Mouse (Mus musculus) MEL (cell line): ENCODE measurements around the gene Uba52. TPM values are rescaled to one million over a fixed set of nuclear protein-coding genes. Genes with fewer than 3 reads are reported as not detected.

Experiments used
- DNase-seq: peaks from one replicate; pipeline ENCODE4 v3.0.0; 2011; ENCODE audit warnings: low read depth, low spot score
- H3K27ac ChIP-seq: 2 replicates; pipeline ENCODE4 v1.5.1; 2012; ENCODE audit warnings: low read depth, mild to moderate bottlenecking, control low read depth, low read length, moderate library complexity; ENCODE audit not compliant: control insufficient read depth
- H3K27me3 ChIP-seq, 2 experiments: fragments of 150-350 bp in 1 of 2; sonication (generic) in 1 of 2; 2 replicates each; pipeline ENCODE4 v1.6.1; 2012; ENCODE audit warnings: low read length in 2 of 2, mild to moderate bottlenecking in 2 of 2, improper control_type of control experiment in 1 of 2, moderate library complexity in 1 of 2; ENCODE audit not compliant: insufficient read depth in 2 of 2, control insufficient read depth in 1 of 2
- H3K36me3 ChIP-seq, 2 experiments: 2 replicates each; pipeline ENCODE4 v1.6.1; 2012 to 2014; ENCODE audit warnings: low read length in 2 of 2, improper control_type of control experiment in 1 of 2, inconsistent platforms in 1 of 2, mild to moderate bottlenecking in 1 of 2; ENCODE audit not compliant: insufficient read depth in 2 of 2, control insufficient read depth in 1 of 2
- H3K4me1 ChIP-seq, 2 experiments: fragments of 150-350 bp in 1 of 2; sonication (generic) in 1 of 2; 2 replicates each; pipeline ENCODE4 v1.6.1; 2012; ENCODE audit warnings: low read length in 2 of 2, improper control_type of control experiment in 1 of 2, mild to moderate bottlenecking in 1 of 2; ENCODE audit not compliant: insufficient read depth in 2 of 2, control insufficient read depth in 1 of 2
- H3K4me3 ChIP-seq, 2 experiments: fragments of 150-350 bp in 1 of 2; sonication (generic) in 1 of 2; 2 replicates each; pipeline ENCODE4 v1.5.1; 2012; ENCODE audit warnings: low read depth in 2 of 2, low read length in 2 of 2, mild to moderate bottlenecking in 2 of 2, moderate library complexity in 2 of 2, control low read depth in 1 of 2, improper control_type of control experiment in 1 of 2; ENCODE audit not compliant: control insufficient read depth in 1 of 2, insufficient read depth in 1 of 2
- H3K79me2 ChIP-seq: 2 replicates; pipeline ENCODE4 v1.6.1; 2012; ENCODE audit warnings: mild to moderate bottlenecking, low read length, moderate library complexity; ENCODE audit not compliant: control insufficient read depth, poor library complexity, insufficient read depth
- H3K9ac ChIP-seq: 2 replicates; pipeline ENCODE4 v1.6.1; 2012; ENCODE audit warnings: low read depth, mild to moderate bottlenecking, control low read depth, low read length, moderate library complexity; ENCODE audit not compliant: control insufficient read depth, poor library complexity, severe bottlenecking
- H3K9me3 ChIP-seq: fragments of 150-350 bp; sonication (generic); replicated peaks from 2 replicates; pipeline ENCODE4 v1.6.1; 2012; ENCODE audit warnings: mild to moderate bottlenecking, low read length, improper control_type of control experiment, moderate library complexity; ENCODE audit not compliant: insufficient read depth
- CHD1 ChIP-seq: IDR thresholded peaks from 2 replicates; pipeline ENCODE4 v1.6.1; 2012; ENCODE audit warnings: low read depth, mild to moderate bottlenecking, inconsistent platforms, low read length, improper control_type of control experiment
- E2F4 ChIP-seq: IDR thresholded peaks from 2 replicates; pipeline ENCODE4 v1.6.1; 2011; ENCODE audit warnings: low read depth, low read length, improper control_type of control experiment, borderline replicate concordance
- EP300 ChIP-seq, 2 experiments: IDR thresholded peaks; 2 replicates each; pipeline ENCODE4 v1.6.1; 2011; ENCODE audit warnings: improper control_type of control experiment in 2 of 2, low read length in 2 of 2, low read depth in 1 of 2, mild to moderate bottlenecking in 1 of 2
- GATA1 ChIP-seq: IDR thresholded peaks from 2 replicates; pipeline ENCODE4 v1.6.1; 2011; ENCODE audit warnings: low read depth, low read length, improper control_type of control experiment
- MAX ChIP-seq: IDR thresholded peaks from 2 replicates; pipeline ENCODE4 v1.6.1; 2011; ENCODE audit warnings: low read length, improper control_type of control experiment
- MEF2A ChIP-seq: IDR thresholded peaks from 2 replicates; pipeline ENCODE4 v1.6.1; 2014; ENCODE audit warnings: low read depth, mild to moderate bottlenecking, inconsistent platforms, low read length, improper control_type of control experiment; ENCODE audit not compliant: poor library complexity, insufficient replicate concordance, severe bottlenecking; ENCODE audit errors: extremely low read depth
- MYB ChIP-seq: IDR thresholded peaks from 2 replicates; pipeline ENCODE4 v1.6.1; 2011; ENCODE audit warnings: mild to moderate bottlenecking, low read depth, low read length, improper control_type of control experiment
- MYC ChIP-seq: IDR thresholded peaks from 2 replicates; pipeline ENCODE4 v1.6.1; 2011; ENCODE audit warnings: low read depth, mild to moderate bottlenecking, low read length, improper control_type of control experiment, moderate library complexity
- NELFE ChIP-seq: IDR thresholded peaks from 2 replicates; pipeline ENCODE4 v1.6.1; 2011; ENCODE audit warnings: low read depth, low read length, improper control_type of control experiment
- NRF1 ChIP-seq: IDR thresholded peaks from 2 replicates; pipeline ENCODE4 v1.6.1; 2014; ENCODE audit warnings: low read depth, mild to moderate bottlenecking, inconsistent platforms, low read length, improper control_type of control experiment, moderate library complexity; ENCODE audit not compliant: poor library complexity, insufficient read depth, severe bottlenecking
- POLR2A ChIP-seq, 2 experiments: IDR thresholded peaks; 2 replicates each; pipeline ENCODE4 v1.6.1; 2011 to 2012; ENCODE audit warnings: low read length in 2 of 2, mild to moderate bottlenecking in 2 of 2, control low read depth in 1 of 2, improper control_type of control experiment in 1 of 2, low read depth in 1 of 2, moderate library complexity in 1 of 2; ENCODE audit not compliant: control insufficient read depth in 1 of 2, insufficient read depth in 1 of 2, poor library complexity in 1 of 2
- POLR2AphosphoS2 ChIP-seq: IDR thresholded peaks from 2 replicates; pipeline ENCODE4 v1.6.1; 2011; ENCODE audit warnings: low read length, improper control_type of control experiment
- SIN3A ChIP-seq: IDR thresholded peaks from 2 replicates; pipeline ENCODE4 v1.6.1; 2012; ENCODE audit warnings: low read length, improper control_type of control experiment, inconsistent platforms
- TAL1 ChIP-seq: IDR thresholded peaks from 2 replicates; pipeline ENCODE4 v1.6.1; 2012; ENCODE audit warnings: mild to moderate bottlenecking, inconsistent platforms, low read length, moderate library complexity, mixed read lengths
- TBP ChIP-seq: IDR thresholded peaks from 2 replicates; pipeline ENCODE4 v1.8.0; 2011; ENCODE audit warnings: low read depth, low read length, improper control_type of control experiment
- TCF12 ChIP-seq: IDR thresholded peaks from 2 replicates; pipeline ENCODE4 v1.6.1; 2014; ENCODE audit warnings: low read depth, mild to moderate bottlenecking, inconsistent platforms, low read length, improper control_type of control experiment, moderate library complexity
- USF1 ChIP-seq: IDR thresholded peaks from 2 replicates; pipeline ENCODE4 v1.6.1; 2014; ENCODE audit warnings: low read depth, mild to moderate bottlenecking, inconsistent platforms, low read length, improper control_type of control experiment, moderate library complexity
- ZC3H11A ChIP-seq: IDR thresholded peaks from 2 replicates; pipeline ENCODE4 v1.6.1; 2012; ENCODE audit warnings: low read depth, mild to moderate bottlenecking, inconsistent platforms, low read length, improper control_type of control experiment
- ZMIZ1 ChIP-seq: IDR thresholded peaks from 2 replicates; pipeline ENCODE4 v1.6.1; 2012; ENCODE audit warnings: low read depth, mild to moderate bottlenecking, inconsistent platforms, low read length, improper control_type of control experiment, moderate library complexity
- ZNF384 ChIP-seq: IDR thresholded peaks from 2 replicates; pipeline ENCODE4 v1.6.1; 2012; ENCODE audit warnings: low read depth, mild to moderate bottlenecking, inconsistent platforms, low read length, improper control_type of control experiment
- polyA plus RNA-seq, 2 experiments: library from polyadenylated mRNA; stranded (reverse) in 1 of 2; unstranded in 1 of 2; fragments of >175 nt in 1 of 2; fragments of >200 nt in 1 of 2; gene quantifications; 2 replicates each; pipeline versions ENCODE4 v1.2.1 to v1.2.4; 2012; ENCODE audit warnings: low replicate concordance in 2 of 2, low read depth in 1 of 2; ENCODE audit not compliant: insufficient read length in 2 of 2, insufficient read depth in 1 of 2, missing spikeins in 1 of 2
- total RNA-seq: library from RNA; depleted of rRNA; stranded (reverse); fragments of 300-350 nt; gene quantifications from 2 replicates; pipeline ENCODE4 v1.2.3, GENCODE M21; 2012

The Uba52 gene
- total and polyA plus RNA-seq, 3 experiments, result 2,814 to 3,633 TPM; not detected in 1

DNA sequence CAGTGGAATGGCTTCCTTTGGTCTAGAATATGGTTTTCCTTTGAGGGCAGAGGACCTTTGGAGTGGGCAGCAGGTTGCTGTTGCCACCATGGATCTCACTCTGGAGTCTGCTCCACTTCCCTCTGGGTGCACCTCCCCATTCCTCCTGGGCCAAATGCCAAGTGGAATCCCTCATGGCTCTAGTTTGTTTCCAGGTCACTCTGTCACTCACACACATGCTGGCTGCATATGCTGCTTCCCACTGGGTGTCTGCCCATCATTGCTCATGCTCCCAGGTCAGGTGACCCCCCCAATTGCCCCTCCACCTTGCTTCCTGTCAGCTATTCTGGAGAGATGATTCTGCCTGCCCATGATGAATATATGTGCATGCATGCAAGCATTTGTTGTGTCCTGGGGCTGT, 43.1 kb upstream of the Uba52 start:
- H3K4me1 ChIP-seq, result peaks cover 2 to 8% of the 10 kb centered on the region in 2 experiments; a peak in 2 of 4 replicates
- no peak overlapping the region for H3K27ac ChIP-seq
- H3K9ac ChIP-seq, result no peak overlapping the region
- peaks cover 22% of the 10 kb centered on the region for H3K79me2 ChIP-seq
- no peak overlapping the region for H3K4me3 ChIP-seq
- no peak for TF ChIP-seq TBP
- TF ChIP-seq ZC3H11A, result no peak
- TF ChIP-seq CHD1, result no peak
- TF ChIP-seq NELFE, result no peak
- TF ChIP-seq GATA1, result no peak
- TF ChIP-seq TCF12, result no peak
- TF ChIP-seq ZNF384, result no peak
- no peak for TF ChIP-seq USF1
- no peak for TF ChIP-seq MAX
- no peak for TF ChIP-seq POLR2A (IDR thresholded peaks at IDR 0.05; ENCODE audit: control insufficient read depth in 1 of 2, insufficient read depth in 1 of 2, low read depth in 1 of 2, low read length in 2 of 2, poor library complexity in 1 of 2)
- TF ChIP-seq E2F4, result no peak
- no peak for TF ChIP-seq TAL1
- no peak for TF ChIP-seq EP300 (IDR thresholded peaks at IDR 0.05; ENCODE audit: low read depth in 1 of 2, low read length in 2 of 2)
- no peak for TF ChIP-seq MEF2A
- TF ChIP-seq ZMIZ1, result no peak
- TF ChIP-seq MYC, result no peak
- no peaks in the 10 kb centered on the region for H3K9me3 ChIP-seq
- H3K36me3 ChIP-seq, result peaks cover 0 to 3% of the 10 kb centered on the region in 2 experiments; a peak in 1 of 4 replicates
- H3K27me3 ChIP-seq, result no peaks in the 10 kb centered on the region
- DNase-seq, result no peak

DNA sequence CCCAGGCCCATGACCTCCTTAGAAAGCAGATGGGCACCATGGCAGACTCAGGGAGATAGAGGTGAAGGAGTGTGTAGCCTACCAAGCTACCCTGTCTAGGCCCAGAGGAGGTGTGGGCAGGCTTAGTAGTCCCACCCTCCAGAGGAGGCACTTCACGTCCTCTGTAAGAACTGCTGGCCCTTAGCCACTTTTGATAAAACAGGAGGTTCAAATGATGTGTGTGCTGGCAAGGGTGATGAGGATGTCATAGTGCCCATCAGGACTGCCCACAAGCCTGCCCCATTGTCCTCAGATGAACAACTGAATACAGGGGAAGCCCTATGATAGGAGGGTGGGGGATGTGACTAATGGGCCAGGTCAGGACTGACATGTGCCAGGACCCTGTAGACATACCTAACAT, 42.2 kb upstream of the Uba52 start:
- Histone ChIP-seq H3K4me3 (no peak overlapping the region), H3K36me3 (no peaks in the 10 kb centered on the region), H3K27me3 (no peaks in the 10 kb centered on the region), H3K27ac (no peak overlapping the region), H3K79me2 (peaks cover 31% of the 10 kb centered on the region), H3K9me3 (no peaks in the 10 kb centered on the region), H3K9ac (no peak overlapping the region), H3K4me1 (peaks cover 1 to 4% of the 10 kb centered on the region in 2 experiments; a peak in 2 of 4 replicates)
- no peak for DNase-seq
- TF ChIP-seq EP300 (IDR thresholded peaks at IDR 0.05; ENCODE audit: low read depth in 1 of 2, low read length in 2 of 2) (no peak), ZMIZ1 (no peak), NRF1 (no peak), MYB (no peak), POLR2AphosphoS2 (no peak), SIN3A (no peak), CHD1 (no peak), E2F4 (no peak)
